Mouse (Mus musculus): ENCODE results near the gene Ccdc40.

Ccdc40 gene

GRCm38 (mm10) chr11:119228091-119228781 lies at the start of gene Ccdc40, which contains the start of gene Tbc1d16:
Gene Ccdc40, plus strand, starts transcription at chr11:119228572.
Gene Tbc1d16, minus strand, starts transcription at chr11:119228499.
- no peak for DNase-seq

GRCm38 (mm10) chr11:119180824-119181582 lies 47.4 kb upstream of the Ccdc40 start:
- DNase-seq: no peak

GRCm38 (mm10) chr11:119181861-119182395 lies 46.4 kb upstream of the Ccdc40 start:
- DNase-seq: no peak

- no peak for DNase-seq
These were observed 44.6 kb upstream of the Ccdc40 start for GRCm38 (mm10) chr11:119183684-119184310.

DNA sequence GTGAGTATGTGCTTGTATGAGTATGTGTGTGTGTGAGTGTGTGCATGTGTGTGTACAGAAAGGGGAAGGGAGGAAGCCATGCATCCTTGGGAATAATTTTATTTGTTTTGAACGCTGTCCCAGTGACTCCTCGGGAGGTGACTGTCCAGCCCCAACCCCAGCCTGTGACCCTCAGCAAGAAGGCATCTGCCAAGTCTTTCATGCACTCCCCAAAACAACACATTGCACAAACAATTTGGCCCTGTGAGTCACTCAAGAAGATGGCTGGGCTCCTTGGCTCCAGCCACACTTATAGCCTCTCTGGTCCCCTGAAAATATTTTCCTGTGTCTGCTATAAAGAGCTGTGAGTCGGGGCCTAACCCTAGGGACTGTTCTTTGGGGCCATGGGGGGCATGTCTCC lies 42.0 kb upstream of the Ccdc40 start:
- DNase-seq: no peak

- peak; percentile 69 for DNase-seq
These were observed 41.2 kb upstream of the Ccdc40 start for GRCm38 (mm10) chr11:119186989-119187799.

- no peak for DNase-seq
These were observed 40.6 kb upstream of the Ccdc40 start for GRCm38 (mm10) chr11:119187800-119188197.

DNA sequence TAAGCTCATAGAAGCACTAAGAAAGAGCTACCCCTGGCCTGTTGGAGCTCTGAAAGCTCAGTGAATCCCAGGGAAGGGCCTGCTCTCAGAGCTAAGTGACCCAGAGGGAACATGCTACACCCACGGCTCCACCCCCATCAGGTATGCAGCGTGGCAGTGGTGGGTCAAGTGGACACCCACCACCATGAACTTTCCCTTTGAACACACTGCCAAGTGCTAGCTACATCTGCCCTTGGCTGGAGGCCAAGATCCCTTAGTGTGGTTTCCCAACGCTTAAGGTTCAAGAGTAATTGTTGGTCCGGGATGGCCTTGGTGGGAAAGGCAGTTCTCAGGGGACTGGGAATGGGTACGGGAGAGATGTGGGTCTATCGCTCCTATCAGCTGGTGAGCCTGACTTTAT lies 40.0 kb upstream of the Ccdc40 start:
- no peak for DNase-seq

DNA sequence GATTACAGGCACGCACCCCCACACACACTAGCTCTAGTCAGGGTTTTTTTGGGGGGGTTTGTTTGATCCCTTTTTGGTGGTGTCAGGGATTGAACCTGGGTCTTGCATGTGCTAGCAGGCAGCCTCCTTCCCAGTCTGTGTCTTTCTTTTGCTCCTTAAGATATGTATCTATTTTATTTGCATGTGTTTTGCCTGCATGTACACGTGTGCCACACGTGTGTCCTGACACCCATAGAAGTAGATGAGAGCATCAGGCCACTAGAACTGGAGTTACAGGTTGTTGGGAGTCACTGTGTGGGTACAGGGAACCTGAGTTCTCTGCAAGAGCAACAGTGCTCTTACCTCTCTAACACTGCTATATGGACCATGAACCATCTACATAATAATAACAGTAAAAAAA lies 39.1 kb upstream of the Ccdc40 start:
- DNase-seq: no peak

DNA sequence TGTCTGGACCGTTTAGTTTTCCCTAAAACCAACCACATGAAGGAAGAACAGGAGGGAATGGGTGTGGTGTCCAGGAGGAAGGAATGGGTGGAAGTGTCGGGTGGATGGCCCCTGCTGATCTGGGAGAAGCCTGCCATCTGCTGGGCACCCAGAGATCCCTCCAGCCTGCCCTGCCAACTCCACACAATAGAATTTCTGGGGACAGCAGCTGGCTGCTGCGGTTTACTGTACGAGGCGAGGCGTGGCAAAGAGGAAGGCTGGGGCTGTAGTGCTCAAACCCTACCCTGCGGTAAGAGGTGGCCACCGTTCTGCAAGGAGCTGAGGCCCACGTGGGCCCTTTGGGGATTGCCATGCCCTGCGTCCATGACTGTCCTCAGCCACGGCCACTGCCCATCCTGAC lies 37.9 kb upstream of the Ccdc40 start:
- DNase-seq: peak; percentile 71

GRCm38 (mm10) chr11:119191606-119192081 lies 36.7 kb upstream of the Ccdc40 start:
- DNase-seq: no peak

DNA sequence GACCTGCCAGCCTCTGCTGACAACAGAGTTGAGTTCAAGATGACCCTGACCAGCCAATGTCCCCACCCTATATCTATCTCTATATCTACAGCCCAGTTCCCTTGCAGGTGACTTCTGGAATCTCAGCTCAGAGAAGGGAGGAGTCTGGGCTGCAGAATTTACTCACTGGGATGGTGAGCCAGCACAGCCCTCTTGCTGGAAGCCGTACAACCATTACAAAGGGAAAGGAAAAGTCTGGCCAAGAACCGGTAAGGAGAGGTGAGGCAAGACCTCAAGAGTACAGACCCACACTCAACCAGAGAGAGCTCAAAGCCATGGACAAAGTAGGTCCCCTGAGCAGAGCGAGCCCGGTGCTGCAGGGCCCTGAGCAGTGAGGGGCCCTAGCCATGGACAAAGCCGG lies 36.2 kb upstream of the Ccdc40 start:
- no peak for DNase-seq

DNA sequence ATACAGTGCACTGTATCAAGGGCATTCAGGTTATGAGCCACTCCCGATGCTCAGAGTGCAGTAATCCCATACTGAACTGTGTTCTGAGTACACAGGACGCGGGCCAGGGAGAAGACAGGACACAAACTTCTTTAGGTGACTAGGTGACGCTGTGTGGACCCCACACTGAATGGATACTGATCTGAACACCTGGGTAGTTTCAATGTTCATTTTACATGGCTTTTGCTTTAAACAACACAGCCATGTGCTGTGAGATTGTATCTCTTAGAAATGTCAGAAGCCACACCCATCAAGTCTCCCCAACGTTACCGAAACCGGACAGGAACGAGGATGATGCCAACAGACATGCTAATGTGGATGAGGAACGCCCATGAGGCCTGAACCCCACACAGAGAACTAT lies 35.8 kb upstream of the Ccdc40 start:
- DNase-seq: no peak

GRCm38 (mm10) chr11:119197618-119198563 lies 30.5 kb upstream of the Ccdc40 start:
- DNase-seq: peak; percentile 92

GRCm38 (mm10) chr11:119198564-119199232 lies 29.7 kb upstream of the Ccdc40 start:
- DNase-seq: peak; percentile 87

DNA sequence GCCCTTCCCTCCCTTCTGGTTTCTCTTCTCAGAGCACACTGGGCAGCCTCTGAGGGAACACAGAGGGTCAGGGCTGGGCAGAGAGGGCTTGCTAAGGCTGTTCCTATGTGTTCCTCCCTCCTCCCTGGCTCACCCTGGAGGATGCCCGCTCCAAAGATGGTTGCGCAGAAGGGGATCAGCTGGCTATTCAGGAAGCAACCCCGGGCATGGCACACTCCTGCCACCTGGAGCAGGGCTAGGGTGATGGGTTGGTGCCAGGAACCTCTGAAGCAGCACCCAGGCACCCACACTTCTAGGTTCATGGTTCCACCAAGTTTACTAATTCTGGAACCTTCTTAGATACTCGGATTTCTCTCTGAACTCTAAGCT lies 29.2 kb upstream of the Ccdc40 start:
- no peak for DNase-seq

DNA sequence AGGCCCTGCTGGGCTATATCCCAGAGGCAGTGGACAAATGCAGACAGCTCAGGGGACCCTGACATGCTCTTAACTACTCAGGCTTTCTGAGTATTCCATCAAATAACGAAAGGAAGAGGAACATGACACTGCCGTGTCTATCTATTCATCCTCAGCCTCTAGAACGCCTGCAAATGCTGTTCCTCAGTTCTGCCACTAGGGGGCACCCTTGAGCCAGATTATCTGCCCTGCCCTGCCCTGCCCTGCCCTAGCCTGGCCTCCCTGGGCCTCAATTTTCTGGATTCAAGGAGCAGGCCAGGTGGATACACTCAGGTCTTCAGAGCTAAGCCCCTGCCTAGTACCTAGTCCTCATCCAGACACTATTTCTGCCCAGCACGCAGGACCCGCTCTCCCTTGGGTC lies 24.9 kb upstream of the Ccdc40 start:
- no peak for DNase-seq

GRCm38 (mm10) chr11:119205738-119206137 lies 22.6 kb upstream of the Ccdc40 start:
- no peak for DNase-seq

DNA sequence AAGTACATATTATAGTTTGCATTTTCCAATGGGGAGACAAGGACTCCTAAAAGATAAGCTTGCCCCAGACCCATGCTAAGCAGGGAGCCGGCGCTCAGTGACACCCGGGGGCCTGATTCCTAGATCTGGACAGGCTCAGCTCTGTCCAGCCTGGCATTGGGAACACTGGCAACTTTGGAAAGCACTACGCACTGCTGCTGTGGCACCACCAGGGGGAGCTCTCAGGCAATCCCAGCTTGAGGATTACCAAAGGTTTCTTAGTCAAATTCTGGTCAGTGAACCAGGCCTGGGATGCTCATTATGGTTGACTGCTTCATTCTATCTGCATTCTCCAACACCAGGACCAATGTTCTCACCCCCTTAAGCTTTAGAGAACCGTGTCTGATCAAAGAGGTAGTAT lies 21.8 kb upstream of the Ccdc40 start:
- DNase-seq: peak; percentile 84

- no peak for DNase-seq
These were observed 20.4 kb upstream of the Ccdc40 start for GRCm38 (mm10) chr11:119207986-119208385.

DNA sequence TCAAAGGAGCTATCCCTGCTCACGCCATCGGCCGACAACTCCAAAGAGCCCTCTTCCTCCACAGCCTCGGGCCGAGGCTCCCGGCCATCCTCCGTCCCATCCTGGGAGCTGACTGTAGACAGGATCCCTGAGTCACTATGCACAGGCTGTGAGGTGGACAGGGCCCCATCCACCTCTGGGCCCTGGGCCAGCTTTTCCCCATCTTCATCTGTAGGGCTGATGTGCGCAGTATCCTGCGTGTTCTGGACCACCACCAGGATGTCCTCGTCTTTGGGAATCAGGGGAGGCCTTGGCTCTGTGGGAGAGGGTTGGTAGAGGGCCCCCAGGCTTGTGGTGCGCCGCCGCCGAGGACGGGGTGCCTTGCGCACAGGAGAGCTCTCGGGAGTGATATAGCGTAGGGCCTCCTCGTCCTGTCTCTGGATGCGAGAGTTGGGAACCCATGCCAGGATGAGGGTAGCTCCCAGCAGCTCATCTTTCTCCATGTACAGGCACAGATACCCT lies 19.5 kb upstream of the Ccdc40 start:
- no peak for DNase-seq
